Mouse (Mus musculus): ENCODE data around the gene Slc25a39.

DNA sequence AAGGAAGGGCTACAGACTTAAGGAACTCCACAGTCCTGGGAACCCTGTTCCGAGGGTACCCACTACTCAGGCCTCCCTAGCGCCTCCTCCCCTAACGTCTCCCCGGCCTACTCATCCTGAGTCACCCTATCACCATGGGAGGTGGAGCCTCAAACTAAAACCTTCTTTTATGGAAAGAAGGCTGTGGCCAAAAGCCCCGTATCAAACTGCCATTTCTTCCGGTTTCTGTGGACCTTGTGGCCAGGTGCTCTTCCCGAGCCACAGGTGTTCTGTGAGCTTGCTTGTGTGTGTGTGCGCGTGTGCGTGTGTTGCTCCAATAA, 28.7 kb upstream of the Slc25a39 start:
- no peak for TF ChIP-seq MAZ (IDR thresholded peaks at IDR 0.05; ENCODE audit: low read depth, low read length)
- TF ChIP-seq CTCF (IDR thresholded peaks at IDR 0.05 in 2 of 3, conservative IDR thresholded peaks at IDR 0.05 in 1 of 3; ENCODE audit: control insufficient read depth in 1 of 3, insufficient read depth in 1 of 3, low read depth in 2 of 3, low read length in 3 of 3, poor library complexity in 1 of 3, severe bottlenecking in 1 of 3) = no peak
- TF ChIP-seq HCFC1 (IDR thresholded peaks at IDR 0.05; ENCODE audit: low read depth, low read length) = no peak
- no peak for TF ChIP-seq POLR2A (IDR thresholded peaks at IDR 0.05; ENCODE audit: control insufficient read depth in 1 of 2, insufficient read depth in 1 of 2, low read depth in 1 of 2, low read length in 2 of 2, poor library complexity in 1 of 2)
- no peak for TF ChIP-seq ZMIZ1 (IDR thresholded peaks at IDR 0.05; ENCODE audit: low read depth, low read length)
- no peak for TF ChIP-seq EP300 (IDR thresholded peaks at IDR 0.05; ENCODE audit: low read depth in 1 of 2, low read length in 2 of 2)
- TF ChIP-seq TCF12 (IDR thresholded peaks at IDR 0.05; ENCODE audit: low read depth, low read length) = no peak
- TF ChIP-seq E2F4 (IDR thresholded peaks at IDR 0.05; ENCODE audit: borderline replicate concordance, low read depth, low read length) = no peak
- TF ChIP-seq NRF1 (IDR thresholded peaks at IDR 0.05; ENCODE audit: insufficient read depth, low read depth, low read length, poor library complexity, severe bottlenecking) = no peak
- no peak for TF ChIP-seq USF2 (IDR thresholded peaks at IDR 0.05; ENCODE audit: borderline replicate concordance in 1 of 2, insufficient read depth in 1 of 2, low read depth in 1 of 2, low read length in 2 of 2)
- no peak for TF ChIP-seq SMC3 (IDR thresholded peaks at IDR 0.05; ENCODE audit: low read depth, low read length)
- TF ChIP-seq ZNF384 (IDR thresholded peaks at IDR 0.05; ENCODE audit: low read depth, low read length) = no peak
- no peak for TF ChIP-seq GATA1 (IDR thresholded peaks at IDR 0.05; ENCODE audit: low read depth, low read length)

All from MEL (cell line).